Mouse (Mus musculus): ENCODE measurements around the gene Ankef1.

DNA sequence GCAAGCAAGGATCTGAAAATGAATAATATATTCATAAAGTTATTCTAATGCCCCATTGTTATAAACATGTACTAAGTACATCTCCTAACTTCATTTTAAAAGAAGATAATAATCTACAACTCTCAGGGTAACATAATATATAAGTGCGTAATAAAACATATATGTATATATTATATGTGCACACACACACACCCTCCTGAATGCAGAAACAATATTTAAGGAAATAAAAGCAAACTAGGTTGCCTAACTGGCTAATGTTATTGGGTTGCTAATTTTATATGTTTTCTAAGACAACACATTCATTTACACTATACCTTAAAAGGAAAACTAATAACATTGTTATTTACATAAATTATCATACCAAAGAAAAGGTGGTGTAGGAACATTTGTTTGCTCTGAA, 16.3 kb upstream of the Ankef1 start:
- TF ChIP-seq CTCF (IDR thresholded peaks at IDR 0.05; ENCODE audit: low read depth, low read length) = no peak
- TF ChIP-seq POLR2A (IDR thresholded peaks at IDR 0.05; ENCODE audit: borderline replicate concordance, low read depth, low read length) = no peak
